Mouse (Mus musculus): ENCODE measurements at regions not wholly inside any gene's neighbourhood (a gene's known extent, or its start where the extent isn't known, plus 50 kb on each side); places are given as distances from the start of the nearest gene placed in this dataset.

DNA sequence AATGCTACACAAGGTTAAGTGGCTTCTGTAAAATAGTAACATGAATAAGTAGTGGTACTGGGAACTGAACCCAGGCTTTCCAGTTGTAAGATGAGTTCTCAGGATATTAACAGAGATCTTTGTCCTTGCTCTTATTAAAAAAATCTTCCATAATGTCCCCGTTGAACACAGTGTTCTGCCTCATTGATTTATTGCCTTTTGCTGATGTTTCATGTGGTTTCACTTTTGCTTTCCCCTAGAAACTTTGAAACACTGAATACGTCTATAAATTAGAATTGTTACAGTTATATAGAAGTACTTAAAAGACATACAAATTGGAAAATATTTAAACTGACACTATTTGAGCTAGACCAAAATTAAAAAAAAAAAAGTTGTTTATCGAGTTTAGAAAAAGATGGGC lies 166.8 kb upstream of the Epha7 start:
- DNase-seq (ENCODE audit: low spot score in 2 of 2) = no peak

DNA sequence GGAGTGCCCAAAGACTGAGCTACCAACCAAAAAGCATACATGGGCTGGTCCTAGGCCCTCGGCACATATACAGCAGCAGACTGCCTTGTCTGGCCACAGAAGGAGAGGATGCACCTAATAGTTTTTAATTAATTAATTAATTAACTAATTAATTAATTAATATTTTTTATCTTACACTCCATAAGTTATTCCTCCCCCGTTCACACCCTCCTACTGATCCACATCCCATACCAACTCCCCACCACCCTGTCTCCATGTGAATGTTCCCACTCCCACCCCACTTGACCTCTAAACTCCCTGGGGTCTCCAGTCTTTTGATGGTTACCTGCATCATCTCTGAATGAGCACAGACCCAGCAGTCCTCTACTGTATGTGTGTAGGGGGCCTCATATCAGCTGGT lies 153.5 kb upstream of the Epha7 start:
- DNase-seq (ENCODE audit: low spot score in 2 of 2) = no peak

GRCm38 (mm10) chr4:28698171-28698570 lies 114.8 kb upstream of the Epha7 start:
- DNase-seq (ENCODE audit: low spot score in 2 of 2) = no peak

DNA sequence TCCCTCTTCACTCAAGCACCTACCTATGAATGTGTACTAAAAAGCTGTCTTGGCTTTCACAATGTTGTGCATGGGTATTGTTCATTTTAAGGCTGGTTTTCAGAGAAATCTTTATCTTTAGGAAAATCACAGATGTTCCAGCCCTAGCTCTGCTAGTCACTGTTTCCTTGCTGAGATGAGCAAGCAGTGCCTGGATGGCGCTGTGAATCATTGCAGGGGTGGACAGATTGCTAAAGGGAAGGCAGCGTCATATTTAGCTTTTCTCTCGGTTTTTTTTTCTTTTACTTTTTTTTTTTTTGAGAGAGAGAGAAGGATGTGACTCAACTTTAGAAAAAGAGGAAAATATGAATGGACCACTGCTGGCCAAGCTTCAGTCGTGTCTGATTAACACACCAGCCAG lies 112.5 kb upstream of the Epha7 start:
- peak in 1 of 2 experiments; percentile 9 for DNase-seq (ENCODE audit: low spot score in 2 of 2)

- DNase-seq (ENCODE audit: low spot score in 2 of 2) = no peak
Observed at GRCm38 (mm10) chr4:28703356-28703755, 109.6 kb upstream of the Epha7 start.
